Mouse (Mus musculus) limb, embryonic 15.5 days (tissue): ENCODE results near the gene Tpbgl. TPM values are rescaled to one million over a fixed set of nuclear protein-coding genes. Genes with fewer than 3 reads are reported as not detected.

Experiments
- ATAC-seq: fragments of 200-750 bp; cut with Nextera tagmentation; 2 replicates; pipeline ENCODE4 v1.8.0; 2017; ENCODE audit warnings: low read depth, moderate TSS enrichment; ENCODE audit not compliant: insufficient number of reproducible peaks, low FRiP score, low TSS enrichment
- H3K27ac ChIP-seq: fragments of 300-500 bp; sonication (generic); 2 replicates; pipeline ENCODE4 v1.5.1; 2015; ENCODE audit warnings: moderate library complexity, mild to moderate bottlenecking, inconsistent platforms
- H3K27me3 ChIP-seq: fragments of 300-500 bp; sonication (generic); 2 replicates; pipeline ENCODE4 v1.6.1; 2015; ENCODE audit warnings: inconsistent platforms
- H3K36me3 ChIP-seq: fragments of 300-500 bp; sonication (generic); 2 replicates; pipeline ENCODE4 v1.6.1; 2015; ENCODE audit warnings: inconsistent platforms
- H3K4me1 ChIP-seq: fragments of 300-500 bp; sonication (generic); 2 replicates; pipeline ENCODE4 v1.6.1; 2015; ENCODE audit warnings: inconsistent platforms
- H3K4me2 ChIP-seq: fragments of 300-500 bp; sonication (generic); 2 replicates; pipeline ENCODE4 v1.6.1; 2015; ENCODE audit warnings: mild to moderate bottlenecking, inconsistent platforms
- H3K4me3 ChIP-seq: fragments of 300-500 bp; sonication (generic); 2 replicates; pipeline ENCODE4 v1.5.1; 2015; ENCODE audit warnings: mild to moderate bottlenecking, inconsistent platforms
- H3K9ac ChIP-seq: fragments of 300-500 bp; sonication (generic); 2 replicates; pipeline ENCODE4 v1.6.1; 2015; ENCODE audit warnings: inconsistent platforms
- H3K9me3 ChIP-seq: fragments of 300-500 bp; sonication (generic); 2 replicates; pipeline ENCODE4 v1.6.1; 2016; ENCODE audit warnings: inconsistent platforms
- WGBS: fragments of 180-500 bp; shearing (Covaris S2); methylation state at CpG from one replicate; pipeline ENCODE4 v1.1.7; 2015; 5-methylcytosine and 5-hydroxymethylcytosine counted together
- polyA plus RNA-seq: library from polyadenylated mRNA; unstranded; fragments of >200 nt; fragmentation: Nextera tagmentation; extraction: Ambion mirVana; gene quantifications from 2 replicates; pipeline ENCODE4 v1.2.1, GENCODE M21; 2015

Tpbgl gene
- polyA plus RNA-seq, 1 experiment from 2014 or later: 1.0 TPM

GRCm38 (mm10) chr7:99663507-99664220 lies 36.8 kb upstream of the Tpbgl start:
- no peak overlapping the region for H3K27ac ChIP-seq
- H3K4me1 ChIP-seq: peaks cover 12% of the 10 kb centered on the region; the same call in 1 of the 2 replicates
- H3K4me3 ChIP-seq: no peak overlapping the region
- no peaks in the 10 kb centered on the region for H3K9me3 ChIP-seq
- no peak overlapping the region for H3K9ac ChIP-seq
- H3K27me3 ChIP-seq: no peaks in the 10 kb centered on the region; the same call in 1 of the 2 replicates
- no peak overlapping the region for H3K4me2 ChIP-seq
- WGBS: 82% methylated on average over 9 of the region's 9 CpGs
- no peak for ATAC-seq
- no peaks in the 10 kb centered on the region for H3K36me3 ChIP-seq

- no peak overlapping the region for H3K9ac ChIP-seq
- 53% methylated on average over 2 of the region's 2 CpGs for WGBS
- peaks cover 12% of the 10 kb centered on the region; the same call in 1 of the 2 replicates for H3K4me1 ChIP-seq
- ATAC-seq: no peak
- no peak overlapping the region for H3K4me2 ChIP-seq
- no peaks in the 10 kb centered on the region for H3K9me3 ChIP-seq
- no peaks in the 10 kb centered on the region for H3K36me3 ChIP-seq
- H3K4me3 ChIP-seq: no peak overlapping the region
- H3K27ac ChIP-seq: no peak overlapping the region
- no peaks in the 10 kb centered on the region; the same call in 1 of the 2 replicates for H3K27me3 ChIP-seq
Measured at GRCm38 (mm10) chr7:99662311-99662710, 35.4 kb upstream of the Tpbgl start.

GRCm38 (mm10) chr7:99661571-99662230 lies 34.8 kb upstream of the Tpbgl start:
- WGBS: 72% methylated on average over 14 of the region's 14 CpGs
- H3K36me3 ChIP-seq: no peaks in the 10 kb centered on the region
- H3K9ac ChIP-seq: no peak overlapping the region
- peaks cover 12% of the 10 kb centered on the region; the same call in 1 of the 2 replicates for H3K4me1 ChIP-seq
- H3K9me3 ChIP-seq: no peaks in the 10 kb centered on the region
- H3K4me3 ChIP-seq: no peak overlapping the region
- no peak for ATAC-seq
- no peak overlapping the region for H3K4me2 ChIP-seq
- no peaks in the 10 kb centered on the region; the same call in 1 of the 2 replicates for H3K27me3 ChIP-seq
- H3K27ac ChIP-seq: no peak overlapping the region

GRCm38 (mm10) chr7:99661071-99661470 lies 34.2 kb upstream of the Tpbgl start:
- Histone ChIP-seq H3K9me3 (no peaks in the 10 kb centered on the region), H3K4me1 (peaks cover 12% of the 10 kb centered on the region; the same call in 1 of the 2 replicates), H3K27ac (no peak overlapping the region), H3K27me3 (no peaks in the 10 kb centered on the region; the same call in 1 of the 2 replicates), H3K4me2 (no peak overlapping the region), H3K4me3 (no peak overlapping the region), H3K36me3 (no peaks in the 10 kb centered on the region), H3K9ac (no peak overlapping the region)
- no peak for ATAC-seq
- 87% methylated on average over 9 of the region's 9 CpGs for WGBS

GRCm38 (mm10) chr7:99659379-99660029 lies 32.6 kb upstream of the Tpbgl start:
- Histone ChIP-seq H3K9me3 (no peaks in the 10 kb centered on the region), H3K4me2 (no peak overlapping the region), H3K4me1 (0 out of 2 replicates have a peak, but pooled peaks cover 1% of the 10 kb centered on the region), H3K36me3 (no peaks in the 10 kb centered on the region), H3K27ac (no peak overlapping the region), H3K9ac (no peak overlapping the region), H3K27me3 (peaks cover 4% of the 10 kb centered on the region; the same call in 1 of the 2 replicates), H3K4me3 (no peak overlapping the region)
- no peak for ATAC-seq
- 45% methylated on average over 12 of the region's 12 CpGs for WGBS

- Histone ChIP-seq H3K9me3 (no peaks in the 10 kb centered on the region), H3K4me3 (no peak overlapping the region), H3K4me2 (no peak overlapping the region), H3K27ac (no peak overlapping the region), H3K36me3 (no peaks in the 10 kb centered on the region), H3K27me3 (0 out of 2 replicates have a peak, but pooled peaks cover 5% of the 10 kb centered on the region), H3K9ac (no peak overlapping the region), H3K4me1 (no peaks in the 10 kb centered on the region)
- no peak for ATAC-seq
- WGBS: 79% methylated on average over 11 of the region's 11 CpGs
Measured at GRCm38 (mm10) chr7:99654244-99654643, 27.3 kb upstream of the Tpbgl start.

- Histone ChIP-seq H3K27ac (no peak overlapping the region), H3K9me3 (no peaks in the 10 kb centered on the region), H3K36me3 (no peaks in the 10 kb centered on the region), H3K4me1 (no peaks in the 10 kb centered on the region), H3K9ac (no peak overlapping the region), H3K4me2 (no peak overlapping the region), H3K4me3 (no peak overlapping the region), H3K27me3 (0 out of 2 replicates have a peak, but pooled peaks cover 1% of the 10 kb centered on the region)
- WGBS: 43% methylated on average over 4 of the region's 4 CpGs
- ATAC-seq: no peak
Measured at GRCm38 (mm10) chr7:99649585-99649984, 22.7 kb upstream of the Tpbgl start.

GRCm38 (mm10) chr7:99648623-99649022 lies 21.7 kb upstream of the Tpbgl start:
- Histone ChIP-seq H3K27ac (no peak overlapping the region), H3K4me2 (no peak overlapping the region), H3K4me3 (no peak overlapping the region), H3K9me3 (no peaks in the 10 kb centered on the region), H3K9ac (no peak overlapping the region), H3K4me1 (no peaks in the 10 kb centered on the region), H3K27me3 (0 out of 2 replicates have a peak, but pooled peaks cover 4% of the 10 kb centered on the region), H3K36me3 (no peaks in the 10 kb centered on the region)
- ATAC-seq: no peak
- WGBS: 4% methylated on average over 6 of the region's 6 CpGs

- Histone ChIP-seq H3K9me3 (no peaks in the 10 kb centered on the region), H3K36me3 (no peaks in the 10 kb centered on the region), H3K4me1 (0 out of 2 replicates have a peak, but pooled peaks cover 4% of the 10 kb centered on the region), H3K9ac (no peak overlapping the region), H3K4me2 (no peak overlapping the region), H3K27me3 (peaks cover 9% of the 10 kb centered on the region; the same call in 1 of the 2 replicates), H3K27ac (no peak overlapping the region), H3K4me3 (no peak overlapping the region)
- no peak for ATAC-seq
- 77% methylated on average over 7 of the region's 7 CpGs for WGBS
Measured at GRCm38 (mm10) chr7:99644701-99645100, 17.8 kb upstream of the Tpbgl start.

GRCm38 (mm10) chr7:99642078-99642477 lies 15.2 kb upstream of the Tpbgl start:
- Histone ChIP-seq H3K4me3 (no peak overlapping the region), H3K4me1 (0 out of 2 replicates have a peak, but pooled peaks cover 4% of the 10 kb centered on the region), H3K36me3 (no peaks in the 10 kb centered on the region), H3K9me3 (no peaks in the 10 kb centered on the region), H3K9ac (no peak overlapping the region), H3K27ac (no peak overlapping the region), H3K4me2 (no peak overlapping the region), H3K27me3 (peaks cover 9% of the 10 kb centered on the region; the same call in 1 of the 2 replicates)
- no peak for ATAC-seq
- WGBS: 56% methylated on average over 3 of the region's 3 CpGs

- WGBS: 45% methylated on average over 4 of the region's 4 CpGs
- H3K9ac ChIP-seq: no peak overlapping the region
- no peaks in the 10 kb centered on the region for H3K36me3 ChIP-seq
- H3K4me1 ChIP-seq: 0 out of 2 replicates have a peak, but pooled peaks cover 4% of the 10 kb centered on the region
- H3K4me3 ChIP-seq: no peak overlapping the region
- H3K9me3 ChIP-seq: no peaks in the 10 kb centered on the region
- no peak overlapping the region for H3K4me2 ChIP-seq
- H3K27me3 ChIP-seq: peaks cover 9% of the 10 kb centered on the region; the same call in 1 of the 2 replicates
- ATAC-seq: no peak
- no peak overlapping the region for H3K27ac ChIP-seq
Measured at GRCm38 (mm10) chr7:99641245-99641644, 14.3 kb upstream of the Tpbgl start.
